Comparison of ENCODE assay signal across 10 mouse cellular contexts in the genomic region with DNA sequence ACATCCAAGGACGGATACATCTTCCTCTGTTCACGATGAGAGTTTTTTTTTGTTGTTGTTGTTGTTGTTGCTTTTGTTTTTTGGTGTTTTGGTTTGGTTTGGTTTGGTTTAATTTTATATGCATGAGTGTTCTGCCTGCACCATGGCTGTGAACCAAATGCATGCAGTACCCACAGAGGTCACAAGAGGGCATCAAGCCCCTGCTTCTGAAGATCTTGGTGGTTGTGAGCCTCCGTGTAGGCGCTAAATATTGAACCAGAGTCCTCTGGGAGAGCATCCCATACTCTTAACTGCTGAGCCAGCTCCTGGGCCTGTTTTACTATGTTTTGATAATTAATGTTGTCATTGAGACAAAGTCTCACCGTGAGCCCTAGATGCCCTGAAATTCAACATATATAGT. TPM values are rescaled to one million over a fixed set of nuclear protein-coding genes. Genes with fewer than 3 reads are reported as not detected.
DNase-seq lines count a peak whose midpoint lies in the region; ATAC-seq and TF ChIP-seq lines count a peak whose summit lies in the region.
"Had no signal": no experiment of that assay in that cellular context is flagged by ENCODE, and none has a peak within 500 bp of the region (broad histone marks: within the 10 kb centered on the region; RNA-seq: fewer than 3 reads in every experiment).

No protein-coding gene starts in this region.

- H3K4me3 ChIP-seq in hindbrain, embryonic 14.5 days (replicated peaks; ENCODE audit: low read length) = no peak overlapping the region
- no peak overlapping the region for H3K4me3 ChIP-seq in hindbrain, embryonic 10.5 days
- H3K4me3 ChIP-seq: midbrain, embryonic 12.5 days had no signal

- H3K4me2 ChIP-seq in hindbrain, embryonic 14.5 days (replicated peaks) = no peak overlapping the region
- H3K4me2 ChIP-seq: midbrain, embryonic 12.5 days had no signal

- no peaks in the 10 kb centered on the region for H3K36me3 ChIP-seq in hindbrain, embryonic 14.5 days (replicated peaks; ENCODE audit: control insufficient read depth, insufficient read depth)
- no peaks in the 10 kb centered on the region for H3K36me3 ChIP-seq in hindbrain, embryonic 10.5 days
- H3K36me3 ChIP-seq: midbrain, embryonic 12.5 days had no signal

- ATAC-seq in hindbrain, embryonic 14.5 days (ENCODE audit: low FRiP score) = no peak
- no peak for ATAC-seq in Patski
- no peak for ATAC-seq in monocyte, adult 5-6 weeks (replicated peaks; ENCODE audit: insufficient number of reproducible peaks, low FRiP score, low TSS enrichment, poor library complexity, severe bottlenecking)
- ATAC-seq: inflammation-experienced regulatory T-cells, adult 6 months had no signal

- CTCF ChIA-PET in Patski (lab: Charles Lee) = no interaction called here

- no peaks in the 10 kb centered on the region for H3K9me3 ChIP-seq in hindbrain, embryonic 14.5 days (ENCODE audit: control insufficient read depth, low read length)
- H3K9me3 ChIP-seq in hindbrain, embryonic 10.5 days = 0 out of 2 replicates have a peak, but pooled peaks cover 3% of the 10 kb centered on the region
- H3K9me3 ChIP-seq: midbrain, embryonic 12.5 days had no signal

- no peak overlapping the region for H3K9ac ChIP-seq in hindbrain, embryonic 14.5 days
- H3K9ac ChIP-seq: midbrain, embryonic 12.5 days had no signal

- H3K27me3 ChIP-seq in hindbrain, embryonic 14.5 days (ENCODE audit: control insufficient read depth, insufficient read depth, low read length) = no peaks in the 10 kb centered on the region
- H3K27me3 ChIP-seq in hindbrain, embryonic 10.5 days (ENCODE audit: insufficient read depth, poor library complexity, severe bottlenecking) = peaks cover 10% of the 10 kb centered on the region; the same call in 1 of the 2 replicates
- H3K27me3 ChIP-seq in Patski = no peaks in the 10 kb centered on the region

- peaks cover 6% of the 10 kb centered on the region; the same call in 1 of the 2 replicates for H3K4me1 ChIP-seq in hindbrain, embryonic 14.5 days (replicated peaks; ENCODE audit: control insufficient read depth, insufficient read depth, low read length)
- 0 out of 2 replicates have a peak, but pooled peaks cover 8% of the 10 kb centered on the region for H3K4me1 ChIP-seq in hindbrain, embryonic 10.5 days (replicated peaks)

- in situ Hi-C loops in Patski (cut with MboI; ENCODE audit: low pct_unique_long_range_greater_than_20kb) = no loop called here

- H3K27ac ChIP-seq in hindbrain, embryonic 14.5 days = no peak overlapping the region
- H3K27ac ChIP-seq in hindbrain, embryonic 10.5 days = no peak overlapping the region
- H3K27ac ChIP-seq: midbrain, embryonic 12.5 days had no signal

- POLR2A ChIA-PET in Patski (lab: Charles Lee) = interaction anchor here (0.7 kb wide), 1 partner anchor 672 kb away, joined by 4 read pairs; no protein-coding TSS in a partner anchor

- DNase-seq in hindbrain, embryonic 14.5 days (ENCODE audit: low spot score) = peak; percentile 47
- no peak for DNase-seq in hindbrain, embryonic 10.5 days (ENCODE audit: low spot score)
- DNase-seq in B cell, adult 2 months = peak; percentile 45 to 48
- DNase-seq in Patski (ENCODE audit: low read depth, low spot score) (no peak), MN1 (ENCODE audit: low spot score) (no peak)
- peak; percentile 51 for DNase-seq in lung, postnatal 14 days
- no peak for DNase-seq in gastrocnemius, postnatal 25 days

- TF ChIP-seq CTCF in Patski (IDR thresholded peaks at IDR 0.05) = peak; percentile 74

- 55% methylated on average over 5 of the region's 5 CpGs for WGBS in hindbrain, embryonic 14.5 days
- 53% methylated on average over 5 of the region's 5 CpGs for WGBS in hindbrain, embryonic 10.5 days

RNA-seq across cellular contexts. Expression of gene Ctdspl, which starts 11.0 kb away (rescaled TPM):
- polyA plus RNA-seq in hindbrain, embryonic 14.5 days (2014; fragmentation: Nextera tagmentation; extraction: Ambion mirVana) = 7.5 and 7.7 TPM in 2 replicates
- polyA plus RNA-seq in hindbrain, embryonic 10.5 days (2016; fragmentation: Nextera tagmentation; extraction: Ambion mirVana) = 6.8 and 8.3 TPM in 2 replicates
- polyA plus RNA-seq in Patski (2021) = 25.3 TPM
- total RNA-seq in monocyte, adult 5-6 weeks (2017) = 0.49 TPM in 1 of 3 replicates, not detected in the others
- 1 to 10 TPM; 5.5 to 8.6 TPM for total RNA-seq in gastrocnemius, postnatal 25 days (2021)

Comparison
In these comparisons a context has a peak if more than half of its experiments do, and no peak if none do; other contexts are left out.
1. DNase-seq: peak in hindbrain, embryonic 14.5 days (single experiment), B cell, adult 2 months (2 of 2) and lung, postnatal 14 days (single experiment); none in hindbrain, embryonic 10.5 days (single experiment), Patski (single experiment), MN1 (single experiment) and gastrocnemius, postnatal 25 days (single experiment).